Mouse (Mus musculus) monocyte, adult 5-6 weeks (primary cell): ENCODE measurements around the gene Hecw2. TPM values are rescaled to one million over a fixed set of nuclear protein-coding genes. Genes with fewer than 3 reads are reported as not detected.

Experiments
- ATAC-seq: fragments of 153-309, 156-312 bp; replicated peaks from 2 replicates; pipeline ENCODE4 v1.8.0; 2017; ENCODE audit warnings: mild to moderate bottlenecking; ENCODE audit not compliant: low TSS enrichment, insufficient number of reproducible peaks, severe bottlenecking, poor library complexity, low FRiP score
- total RNA-seq: library from RNA; stranded (forward); fragments of 200-1000, 200-491, 200-594 nt; gene quantifications from 3 replicates; pipeline ENCODE4 v1.2.3, GENCODE M21; 2017

The Hecw2 gene
- total RNA-seq, 1 experiment from 2014 or later: not detected

DNA sequence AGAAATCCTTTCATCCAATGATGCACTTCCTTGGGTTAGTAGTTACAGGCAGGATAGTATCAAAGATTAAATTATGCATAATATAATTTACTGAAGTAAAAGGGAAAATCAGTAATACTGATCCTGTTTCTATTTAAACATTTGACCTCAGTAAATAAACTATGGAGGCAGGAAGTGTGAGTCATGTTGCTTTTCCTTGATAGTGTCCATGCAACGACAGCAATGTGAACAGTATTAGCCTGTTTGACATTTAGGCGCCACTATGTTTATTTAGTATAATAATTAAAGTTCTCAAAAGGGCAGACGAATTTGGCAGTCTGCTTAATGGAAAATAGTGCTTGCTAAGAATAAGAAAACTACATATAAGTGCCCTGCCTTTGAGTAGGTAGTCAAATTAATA is 263.7 kb downstream of the Hecw2 start:
- ATAC-seq: no peak

DNA sequence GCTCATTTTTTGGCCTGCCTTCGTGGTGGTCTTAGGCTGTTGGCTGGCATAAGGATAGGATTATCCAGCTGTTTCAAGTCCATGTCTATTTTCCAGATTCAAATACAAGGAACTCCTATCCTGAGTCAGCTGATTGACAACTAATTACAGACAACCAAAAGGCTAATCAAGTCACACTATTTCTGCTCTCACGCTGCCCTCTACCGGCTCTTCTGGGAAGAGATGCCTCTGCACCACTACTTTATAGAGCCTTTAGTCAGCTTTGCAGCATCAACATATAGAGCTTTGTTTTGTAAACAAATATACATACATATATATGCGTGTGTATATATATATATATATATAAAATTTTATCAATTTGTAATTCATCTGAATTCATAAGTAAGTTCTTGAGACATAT is 267.4 kb downstream of the Hecw2 start:
- no peak for ATAC-seq

DNA sequence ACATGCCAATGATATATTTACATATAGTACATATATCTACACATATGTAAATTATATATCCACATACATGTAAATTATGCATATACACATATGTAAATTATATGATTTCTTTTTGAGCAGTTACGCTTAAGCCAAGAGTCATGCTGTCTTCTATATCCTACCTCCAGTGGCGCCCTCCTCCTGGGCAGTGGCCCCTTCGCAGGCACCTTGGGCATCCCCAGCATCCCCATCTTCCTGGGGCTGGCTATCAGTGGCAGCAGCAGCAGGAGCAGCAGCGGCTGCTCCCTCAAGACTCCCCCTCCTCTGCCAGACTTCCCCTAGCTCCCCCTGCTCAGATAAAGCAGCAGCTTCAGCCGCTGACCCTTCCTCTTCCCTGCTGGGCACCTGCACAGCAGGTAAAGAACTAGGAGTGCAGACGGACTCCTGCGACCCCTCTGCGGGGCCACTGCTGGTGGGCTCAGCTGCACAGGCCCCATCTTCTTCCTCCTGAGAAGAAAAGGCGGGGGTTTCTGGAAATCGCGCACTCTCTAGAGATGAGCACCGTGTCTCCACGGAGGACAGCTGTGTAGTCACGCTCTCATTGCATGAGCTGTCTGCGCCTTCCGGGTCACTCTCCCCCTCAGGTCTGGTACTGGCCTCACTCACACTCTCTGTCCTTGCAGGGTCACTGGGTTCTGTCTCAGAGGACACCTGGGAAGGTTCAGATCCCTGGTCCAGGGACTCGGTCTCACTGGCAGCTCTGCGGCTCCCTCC is 269.6 kb downstream of the Hecw2 start:
- ATAC-seq: no peak

DNA sequence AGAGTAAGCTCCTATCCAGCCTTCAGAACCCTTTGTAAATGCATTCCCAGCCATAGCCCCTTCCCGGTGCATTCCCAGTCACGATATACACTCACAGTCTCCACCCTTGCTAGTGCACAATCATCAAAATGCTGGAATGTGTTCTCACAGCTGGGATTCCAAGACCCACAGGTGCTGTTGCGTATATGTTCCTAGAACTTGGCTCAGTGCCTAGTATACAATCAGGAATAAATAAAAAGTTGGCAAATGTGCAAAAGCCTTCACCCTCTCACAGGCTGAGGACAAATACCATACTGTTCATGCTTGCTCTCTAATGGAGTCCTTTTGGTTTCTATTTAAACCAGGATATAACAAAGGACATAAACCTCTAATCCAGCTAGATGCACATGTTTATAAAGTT is 283.1 kb downstream of the Hecw2 start:
- ATAC-seq: no peak

DNA sequence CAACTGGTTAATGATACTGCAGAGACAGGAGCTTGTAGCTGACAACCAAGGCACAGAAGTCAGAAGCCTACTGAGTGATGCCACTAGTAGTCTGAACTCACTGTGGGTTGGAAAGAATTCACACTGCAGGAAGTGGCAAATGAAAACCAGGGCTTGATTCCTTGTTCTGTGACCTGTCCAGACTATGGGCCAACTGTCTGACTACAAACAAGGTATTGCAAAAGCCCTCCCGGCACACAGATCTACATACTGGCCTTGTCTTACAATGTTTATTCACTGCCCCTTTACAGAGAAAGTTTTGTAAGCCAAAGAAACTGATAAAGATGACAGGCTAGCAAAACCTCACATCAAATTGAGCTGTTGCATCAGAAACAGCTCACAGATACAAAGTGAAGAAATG is 284.7 kb downstream of the Hecw2 start:
- no peak for ATAC-seq

DNA sequence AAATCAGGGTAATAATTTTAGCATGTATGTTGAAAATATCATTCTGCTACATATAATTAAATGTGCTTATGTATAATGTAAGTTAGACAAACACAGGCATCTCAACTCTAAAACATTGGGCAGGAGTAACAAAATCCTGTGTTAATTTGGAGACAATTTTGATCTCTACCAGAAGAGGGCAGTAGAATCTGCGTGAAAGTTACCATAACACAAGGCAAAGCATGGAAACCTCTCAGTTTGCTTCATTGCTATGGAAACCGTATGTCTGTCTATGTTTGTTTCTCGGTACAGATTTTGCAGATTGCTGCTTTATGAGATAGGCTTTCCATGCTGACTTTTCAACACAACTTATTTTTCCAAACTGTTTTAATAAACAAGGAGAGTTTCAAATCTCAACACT is 285.9 kb downstream of the Hecw2 start:
- ATAC-seq: peak; percentile 68

DNA sequence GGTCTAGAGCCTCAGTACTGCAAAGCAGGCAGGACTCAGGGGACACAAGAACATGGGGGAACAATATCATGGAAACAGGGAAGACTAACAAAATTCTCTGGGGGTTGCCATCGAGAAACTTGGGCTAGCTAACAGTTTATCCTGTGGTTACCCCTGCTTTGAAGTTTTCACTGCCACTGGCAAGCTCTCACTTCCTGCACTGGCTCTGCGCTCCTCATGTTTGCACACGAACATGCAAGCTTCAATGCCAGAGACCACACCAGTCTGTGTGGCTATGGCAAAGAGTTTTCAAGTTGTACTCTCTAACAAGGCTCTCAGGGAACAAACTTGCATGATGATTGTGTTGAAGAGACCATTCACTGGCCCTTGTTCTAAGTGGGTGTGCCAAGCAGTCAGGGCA is 288.8 kb downstream of the Hecw2 start:
- no peak for ATAC-seq

DNA sequence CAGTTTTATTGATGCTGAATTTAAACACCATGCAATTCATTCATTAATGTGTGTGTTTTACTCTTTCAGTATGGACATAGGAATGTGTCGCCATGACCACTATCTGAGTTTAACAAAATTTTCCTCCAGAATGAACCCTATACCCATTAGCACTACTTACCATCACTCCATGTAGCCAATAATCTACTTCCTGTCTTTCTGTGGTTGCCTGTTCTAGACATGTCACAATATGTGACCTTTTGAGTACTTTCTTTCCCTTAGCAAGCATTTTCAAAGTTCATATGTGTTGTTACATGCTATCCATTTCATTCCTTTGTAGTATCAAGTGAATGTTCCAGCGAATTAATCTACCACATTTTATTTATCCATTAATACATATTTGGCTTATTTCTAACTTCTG is 294.6 kb downstream of the Hecw2 start:
- ATAC-seq: peak; percentile 84

DNA sequence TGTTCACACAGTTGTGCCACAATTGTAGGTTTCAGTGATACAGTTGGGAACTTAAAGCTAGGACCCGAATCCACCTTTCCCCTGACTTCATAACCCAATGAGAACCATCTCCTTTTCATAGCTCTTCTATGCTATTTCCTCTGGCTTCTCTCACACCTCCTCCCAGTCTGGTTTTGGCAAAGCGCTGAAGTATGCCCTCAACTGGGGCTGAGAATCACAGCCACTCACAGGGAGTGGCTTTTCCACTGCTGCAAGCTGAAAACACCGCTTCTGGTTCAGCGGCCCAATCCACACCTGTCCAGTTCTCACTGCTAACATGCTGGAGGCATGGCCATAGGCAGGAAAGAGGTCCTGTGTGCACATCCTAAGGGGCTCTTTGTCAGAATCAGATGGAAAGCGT is 300.7 kb downstream of the Hecw2 start:
- no peak for ATAC-seq

DNA sequence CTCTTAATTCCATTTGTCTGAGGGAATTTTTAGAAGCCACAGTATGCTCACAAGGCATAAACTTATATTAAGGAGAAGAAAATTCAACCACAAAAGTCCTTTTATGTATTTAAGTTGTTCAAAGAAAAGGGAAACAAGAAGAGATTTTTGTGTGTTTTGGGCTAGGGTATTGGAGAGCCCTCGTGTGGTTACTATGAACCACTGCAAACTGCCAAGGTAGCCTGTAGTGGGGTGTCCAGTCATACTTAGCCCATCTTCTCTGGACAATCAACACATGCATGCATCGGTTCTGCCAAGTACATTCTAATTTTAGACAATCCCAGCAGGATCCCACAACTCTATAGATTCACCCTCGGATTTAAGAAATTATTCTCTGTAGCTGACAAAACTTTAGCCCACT is 304.6 kb downstream of the Hecw2 start:
- ATAC-seq: 0 out of 2 replicates have a peak, but pooled peaks have one; percentile 62

DNA sequence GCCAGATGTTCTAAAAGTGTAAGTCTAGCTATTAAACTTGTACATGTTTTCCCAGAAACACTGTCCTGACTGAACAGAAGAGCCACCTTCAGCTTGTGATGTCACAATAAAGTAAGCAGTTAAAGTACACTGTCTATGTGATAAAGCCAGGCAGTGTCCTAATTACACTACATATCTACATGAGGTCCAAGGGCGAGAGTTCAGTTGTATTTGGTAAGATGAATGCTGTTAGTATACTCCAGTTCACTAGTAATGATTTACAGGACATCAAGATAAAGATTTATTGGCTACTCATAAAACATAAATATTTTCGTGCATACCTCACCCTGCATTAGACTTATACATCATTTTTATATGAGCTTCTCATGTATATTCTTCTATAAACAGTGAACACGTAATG is 305.2 kb downstream of the Hecw2 start:
- no peak for ATAC-seq

DNA sequence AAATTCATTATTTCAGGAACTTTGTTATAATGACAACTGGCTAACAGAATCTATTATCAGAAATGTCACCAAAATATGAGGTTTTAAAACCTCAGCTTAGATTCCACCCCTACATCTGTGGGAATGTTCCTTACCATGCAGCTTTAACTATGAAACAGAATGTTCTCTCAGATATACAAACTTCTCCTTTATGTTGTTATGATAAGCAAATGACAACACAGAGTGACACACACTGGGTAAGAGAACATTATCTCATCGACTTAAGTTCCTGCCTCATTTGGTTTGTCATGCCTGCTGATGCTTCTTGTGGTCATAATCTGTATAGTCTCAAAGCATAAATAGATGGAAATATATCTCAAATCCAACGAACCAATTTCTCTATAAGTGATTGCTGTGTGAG is 312.5 kb downstream of the Hecw2 start:
- ATAC-seq: peak; percentile 89

DNA sequence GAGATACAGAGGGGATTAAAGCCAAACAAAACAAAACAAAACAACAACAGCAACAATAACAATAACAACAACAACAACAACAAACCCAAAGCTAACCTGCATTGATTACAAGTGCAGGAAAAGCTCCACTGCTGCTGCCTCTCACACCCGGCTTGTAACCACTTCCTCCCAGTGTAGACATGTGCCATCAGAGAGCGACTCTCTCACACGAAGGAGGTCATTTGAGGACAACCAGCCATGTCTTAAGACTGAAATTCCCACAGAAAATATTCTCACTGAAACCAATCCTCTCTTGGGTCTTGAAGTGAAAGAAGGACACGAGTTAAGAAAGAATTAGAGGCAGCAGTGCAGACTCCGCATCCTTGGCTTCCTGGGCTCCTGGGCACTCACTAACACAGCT is 319.0 kb downstream of the Hecw2 start:
- no peak for ATAC-seq

DNA sequence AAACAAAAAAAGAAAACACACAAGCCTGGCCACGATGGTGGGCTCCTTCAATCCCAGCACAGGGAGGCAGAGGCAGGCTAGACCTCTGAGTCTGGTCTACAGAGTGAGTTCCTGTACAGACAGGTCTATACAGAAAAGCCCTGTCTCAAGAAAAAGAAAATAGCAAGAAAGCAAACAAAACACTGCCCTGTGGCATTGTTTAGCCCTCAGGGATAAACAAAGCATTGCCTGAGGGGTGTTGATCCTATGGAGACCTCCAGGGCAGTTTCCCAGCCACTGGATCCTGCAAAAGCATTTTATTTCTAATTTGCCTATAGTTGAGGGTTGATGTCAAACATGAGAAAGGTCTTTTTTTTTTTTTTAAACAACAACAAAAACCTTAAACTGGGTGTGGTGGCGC is 327.7 kb downstream of the Hecw2 start:
- no peak for ATAC-seq

DNA sequence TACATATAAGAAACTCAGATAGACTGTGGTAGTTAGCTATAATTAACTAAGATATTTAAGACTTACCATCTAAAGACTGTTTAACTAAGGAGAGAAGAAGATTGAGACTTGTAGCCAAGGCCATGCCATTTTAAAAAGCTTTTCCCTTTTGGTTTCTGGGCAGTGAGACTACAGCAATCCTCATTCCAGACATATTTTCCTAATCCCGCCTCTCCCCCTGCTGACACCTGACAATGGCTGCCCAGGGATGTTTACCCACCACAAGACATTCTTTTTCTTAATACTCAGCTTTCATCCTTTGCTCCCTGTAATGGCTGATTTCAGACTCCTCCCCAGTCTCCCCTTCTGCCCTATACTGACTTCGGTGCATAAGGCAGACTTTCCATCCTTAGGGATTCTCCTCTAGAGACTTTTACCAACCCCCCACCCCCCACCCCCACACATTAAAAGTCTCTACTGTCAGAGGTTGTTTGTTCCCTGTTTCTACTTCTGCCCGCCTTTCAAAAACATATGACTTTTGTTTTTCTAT is 328.5 kb downstream of the Hecw2 start:
- ATAC-seq: no peak

DNA sequence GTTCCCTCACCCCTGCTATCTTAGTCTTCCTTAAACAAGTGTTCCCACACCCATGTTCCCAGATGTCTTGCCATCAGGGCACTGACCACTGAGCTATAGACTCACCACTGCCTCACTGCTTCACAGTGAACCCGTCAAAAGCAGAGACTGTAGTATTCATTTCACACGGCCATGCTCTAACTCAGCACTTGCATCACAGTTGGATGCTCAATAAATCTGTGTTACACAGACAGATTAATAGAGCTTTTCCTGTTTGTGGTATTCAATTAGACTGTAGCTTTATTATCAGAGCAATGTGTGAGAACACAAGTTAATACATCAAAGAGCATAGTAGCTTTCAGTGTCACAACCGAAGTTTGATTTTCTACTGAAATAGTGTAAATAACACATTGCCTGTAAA is 330.9 kb downstream of the Hecw2 start:
- no peak for ATAC-seq

DNA sequence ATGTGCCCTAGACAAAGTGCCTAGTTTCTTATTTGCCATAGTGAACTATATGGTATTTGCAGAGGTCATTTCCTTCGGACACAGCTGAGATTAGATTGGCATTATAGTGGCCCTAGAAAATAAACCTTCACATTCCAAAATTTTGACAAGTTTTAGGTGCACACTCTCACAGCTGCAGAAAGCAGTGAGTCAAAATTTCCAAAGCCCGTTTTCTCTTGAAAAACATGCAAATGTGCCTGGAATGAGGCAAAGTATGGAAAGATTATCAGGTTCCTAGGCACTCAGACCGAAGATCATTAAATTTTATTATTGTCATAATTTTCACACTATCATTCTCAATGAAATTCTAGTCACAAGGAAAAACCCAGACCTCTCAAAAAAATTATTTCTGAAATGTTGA is 334.4 kb downstream of the Hecw2 start:
- no peak for ATAC-seq

DNA sequence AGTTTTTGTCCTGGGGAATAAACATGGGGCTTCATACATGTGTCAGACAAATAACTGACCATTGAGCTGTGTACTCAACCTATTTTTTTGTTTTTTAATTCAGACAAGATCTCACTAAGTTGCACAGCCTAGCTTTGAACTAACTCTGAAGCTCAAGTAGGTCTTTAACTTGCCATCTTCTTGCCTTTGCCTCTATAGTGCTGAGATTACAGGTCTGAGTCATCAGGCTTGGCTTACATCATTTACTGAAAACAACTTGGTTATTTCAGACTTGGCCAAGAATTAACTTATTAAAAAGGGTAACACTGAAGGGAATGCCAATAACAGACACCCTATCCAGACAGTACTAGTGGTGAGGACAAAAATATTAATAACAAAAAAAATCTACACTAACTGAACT is 335.8 kb downstream of the Hecw2 start:
- ATAC-seq: no peak

DNA sequence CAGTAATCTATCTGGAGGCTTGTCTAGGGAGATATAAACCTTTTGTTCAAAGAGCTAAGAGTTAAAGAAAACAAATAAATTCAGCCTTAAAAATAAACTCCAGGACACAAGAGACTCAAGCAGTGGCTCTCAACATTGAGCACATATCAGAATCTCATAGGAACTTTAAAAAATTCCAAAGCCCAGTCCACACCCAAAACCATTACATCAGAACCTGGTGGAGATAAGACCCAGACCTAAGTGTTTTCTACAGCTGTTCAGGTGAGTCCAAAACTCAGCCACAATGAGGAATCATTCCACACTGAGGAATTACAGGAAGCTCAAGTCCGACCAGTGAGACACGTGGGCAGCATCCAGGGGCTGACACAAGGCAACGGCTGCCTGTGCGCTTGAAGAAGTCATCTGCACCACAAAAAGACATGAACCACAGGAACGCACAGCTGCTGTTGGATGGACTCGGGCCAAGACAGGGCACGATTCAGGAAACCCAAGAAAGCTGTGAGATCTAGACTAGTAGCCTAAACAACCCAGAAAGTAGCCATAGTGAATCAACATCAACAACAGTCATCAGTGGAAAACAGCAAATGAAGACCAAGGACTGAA is 338.4 kb downstream of the Hecw2 start:
- peak; percentile 36; the same call in 1 of the 2 replicates for ATAC-seq

DNA sequence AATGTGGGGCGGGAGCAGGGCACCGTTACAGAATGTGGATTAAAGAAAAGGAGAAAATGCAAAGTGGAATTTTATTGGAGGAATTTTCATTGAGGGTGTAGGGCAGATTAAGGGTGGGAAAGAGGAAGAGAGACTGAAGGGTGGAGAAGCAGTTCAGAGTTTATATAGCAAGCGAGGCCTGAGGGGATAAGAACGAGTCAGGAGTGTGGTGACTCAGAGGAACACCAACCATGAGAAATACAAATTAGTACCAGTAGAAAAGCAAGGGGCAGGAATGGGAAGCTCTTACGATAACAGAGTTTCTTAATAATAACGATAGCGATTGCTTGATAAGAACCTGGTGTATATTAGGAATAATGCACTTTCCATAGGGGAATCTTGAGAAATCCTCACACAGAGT is 339.2 kb downstream of the Hecw2 start:
- peak; percentile 38 for ATAC-seq
